Mouse (Mus musculus) T-helper 17 cell (primary cell): ENCODE data around the gene Snx20.

ENCODE experiments used
- in situ Hi-C, 2 experiments: fragments of 300-600 bp; cut with MboI, MseI; formaldehyde crosslinking; loops; 1 replicate in 1 of 2; 2 replicates in 1 of 2; pipeline ENCODE4 v1.15.1; 2025; ENCODE audit warnings: high pct_unique_total_duplicates in 2 of 2

The Snx20 gene

GRCm38 (mm10) chr8:88610271-88610670, 25.7 kb downstream of the Snx20 start:
- in situ Hi-C loops: no loop called here

GRCm38 (mm10) chr8:88609036-88609435, 26.9 kb downstream of the Snx20 start:
- in situ Hi-C loops: no loop called here

GRCm38 (mm10) chr8:88605361-88606040, 30.4 kb downstream of the Snx20 start:
- in situ Hi-C loops: no loop called here

GRCm38 (mm10) chr8:88604065-88605038, 31.6 kb downstream of the Snx20 start:
- in situ Hi-C loops: no loop called here

- in situ Hi-C loops: no loop called here
These were observed 32.4 kb downstream of the Snx20 start for GRCm38 (mm10) chr8:88603446-88603989.

- in situ Hi-C loops: no loop called here
These were observed 36.4 kb downstream of the Snx20 start for GRCm38 (mm10) chr8:88599491-88599890.

GRCm38 (mm10) chr8:88598578-88598977, 37.4 kb downstream of the Snx20 start:
- in situ Hi-C loops: no loop called here

GRCm38 (mm10) chr8:88596042-88596441, 39.9 kb downstream of the Snx20 start:
- in situ Hi-C loops: no loop called here

- in situ Hi-C loops: no loop called here
These were observed 42.0 kb downstream of the Snx20 start for GRCm38 (mm10) chr8:88593947-88594346.

- in situ Hi-C loops: no loop called here
These were observed 45.7 kb downstream of the Snx20 start for GRCm38 (mm10) chr8:88590226-88590625.

- in situ Hi-C loops: no loop called here
These were observed 47.6 kb downstream of the Snx20 start for GRCm38 (mm10) chr8:88588205-88588889.

GRCm38 (mm10) chr8:88583863-88584262, 52.1 kb downstream of the Snx20 start:
- in situ Hi-C loops: no loop called here

GRCm38 (mm10) chr8:88580785-88581184, 55.1 kb downstream of the Snx20 start:
- in situ Hi-C loops: no loop called here

- in situ Hi-C loops: no loop called here
These were observed 56.1 kb downstream of the Snx20 start for GRCm38 (mm10) chr8:88579668-88580330.

- in situ Hi-C loops: no loop called here
These were observed 56.7 kb downstream of the Snx20 start for GRCm38 (mm10) chr8:88579246-88579645.

GRCm38 (mm10) chr8:88578413-88579175, 57.3 kb downstream of the Snx20 start:
- in situ Hi-C loops: no loop called here

GRCm38 (mm10) chr8:88577666-88578065, 58.3 kb downstream of the Snx20 start:
- in situ Hi-C loops: no loop called here
